Mouse (Mus musculus): ENCODE measurements around the gene Gm9048.
"Not testable (repeated sequence)": the region's sequence is repeated elsewhere in the genome, so short reads cannot be mapped to it uniquely, and the experiment has no call there.

The Gm9048 gene

GRCm38 (mm10) chr10:118348579-118348978 lies at the start of gene Gm9048:
Gene Gm9048 (minus strand): TSS chr10:118348679.
- DNase-seq (ENCODE audit: low spot score in 2 of 2): not testable (repeated sequence)

DNA sequence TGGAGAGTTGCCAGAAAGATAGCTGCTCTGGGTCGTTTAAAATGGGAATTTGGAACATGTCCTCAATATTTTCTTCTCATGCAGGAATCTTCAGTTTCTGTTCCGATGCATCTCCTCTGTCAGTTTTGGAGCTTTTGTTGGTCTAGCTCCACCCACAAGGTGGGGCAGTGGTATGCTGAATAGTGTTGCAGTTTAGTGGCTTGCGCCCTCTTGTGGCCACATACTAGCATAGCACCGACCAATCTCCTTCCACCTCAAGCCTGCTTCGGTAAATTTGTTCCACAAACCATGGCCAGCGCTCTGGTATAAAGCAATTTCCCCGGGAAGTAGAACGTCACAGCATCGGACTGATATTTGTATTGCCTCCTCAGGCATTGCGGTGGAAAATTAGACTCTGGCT lies 22.0 kb upstream of the Gm9048 start:
- peak; percentile 67 to 79 for DNase-seq (ENCODE audit: low spot score in 2 of 2)

DNA sequence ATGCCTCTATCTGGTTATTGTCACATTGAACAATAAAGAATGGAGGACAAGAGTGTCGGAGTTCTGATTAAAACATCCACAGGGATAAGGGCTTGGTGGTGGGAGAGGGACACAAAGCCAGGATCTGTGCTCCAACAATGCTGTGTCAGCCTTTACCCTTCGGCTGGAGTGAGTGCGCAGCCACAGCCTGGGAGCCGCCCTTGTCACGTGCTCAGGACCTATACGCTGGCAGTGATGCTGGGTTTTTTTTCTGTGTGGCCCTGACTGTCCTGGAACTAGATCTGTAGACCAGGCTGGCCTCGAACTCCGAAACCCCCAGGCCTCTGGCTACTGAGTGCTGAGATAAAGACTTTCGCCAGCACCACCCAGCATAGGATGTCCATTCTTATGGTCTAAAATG lies 21.0 kb upstream of the Gm9048 start:
- no peak for DNase-seq (ENCODE audit: low spot score in 2 of 2)

GRCm38 (mm10) chr10:118354005-118354404 lies 5.5 kb upstream of the Gm9048 start, which contains the start of gene Gm9049:
Gene Gm9049 (minus strand): TSS chr10:118354105.
- not testable (repeated sequence) for DNase-seq (ENCODE audit: low spot score in 2 of 2)

GRCm38 (mm10) chr10:118343155-118343554 lies 5.3 kb downstream of the Gm9048 start, which contains the start of gene Gm9046:
Gene Gm9046 (minus strand): TSS chr10:118343255.
- DNase-seq (ENCODE audit: low spot score in 2 of 2): not testable (repeated sequence)

GRCm38 (mm10) chr10:118337731-118338130 lies 10.7 kb downstream of the Gm9048 start, which contains the start of gene Gm9045:
Gene Gm9045 (minus strand): TSS chr10:118337831.
- not testable (repeated sequence) for DNase-seq (ENCODE audit: low spot score in 2 of 2)

- not testable (repeated sequence) for DNase-seq (ENCODE audit: low spot score in 2 of 2)
Measured at GRCm38 (mm10) chr10:118332308-118332707, 16.2 kb downstream of the Gm9048 start, which contains the start of gene Gm9044. Gene Gm9044 (minus strand): TSS chr10:118332408.

DNA sequence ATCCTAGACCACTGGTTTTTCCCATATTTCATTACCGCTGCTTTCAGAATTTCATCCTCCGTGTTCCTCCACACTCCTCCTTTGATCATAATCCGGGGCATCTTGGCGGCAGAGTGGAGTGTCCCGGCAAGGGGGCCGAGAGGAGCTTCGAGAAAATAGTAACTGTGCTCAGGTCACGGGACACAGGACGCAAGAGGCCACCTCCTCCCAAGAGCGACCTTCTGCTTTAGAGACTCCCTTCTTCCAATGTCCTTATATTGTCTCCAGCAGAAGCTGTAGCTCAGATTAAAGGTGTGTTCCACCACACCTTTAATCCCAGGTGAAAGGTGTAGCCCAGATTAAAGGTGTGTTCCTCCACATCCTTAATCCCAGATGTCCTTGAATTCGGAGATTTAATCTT lies 21.6 kb downstream of the Gm9048 start, which contains the start of gene Gm9040:
Gene Gm9040, minus strand, starts transcription at position 101 of the 400 bp plus-strand sequence.
- not testable (repeated sequence) for DNase-seq (ENCODE audit: low spot score in 2 of 2)

- DNase-seq (ENCODE audit: low spot score in 2 of 2): peak in 1 of 2 experiments; percentile 42
Measured at GRCm38 (mm10) chr10:118319024-118319423, 29.5 kb downstream of the Gm9048 start.

- DNase-seq (ENCODE audit: low spot score in 2 of 2): not testable (repeated sequence)
Measured at GRCm38 (mm10) chr10:118302133-118302532, 46.3 kb downstream of the Gm9048 start.

Measured in urinary bladder, postnatal 4 days (tissue).